In the genomic region with DNA sequence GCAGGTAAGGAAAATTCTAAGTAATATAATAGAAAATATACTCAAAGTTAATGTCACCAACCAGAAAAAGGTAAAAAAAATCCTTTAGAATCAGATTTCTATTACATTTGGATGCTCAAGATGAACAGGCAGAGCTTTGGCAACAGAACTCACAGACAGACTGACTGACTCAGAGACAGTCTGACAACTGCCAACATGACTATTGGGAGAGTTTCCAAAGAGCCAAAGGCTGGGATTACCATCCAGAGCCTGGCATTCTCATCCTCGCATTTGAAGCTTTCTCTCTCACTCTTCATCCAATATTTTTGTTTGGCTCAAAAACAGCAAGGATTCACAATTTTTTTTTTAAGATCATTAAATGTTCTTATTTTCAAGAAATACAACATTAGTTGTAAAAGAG, we compare ENCODE assay signal across 19 mouse cellular contexts.
DNase-seq lines count a peak whose midpoint lies in the region; ATAC-seq and TF ChIP-seq lines count a peak whose summit lies in the region.
"Had no signal": no experiment of that assay in that cellular context is flagged by ENCODE, and none has a peak within 500 bp of the region (broad histone marks: within the 10 kb centered on the region; RNA-seq: fewer than 3 reads in every experiment).

No protein-coding gene starts in this region.

- TF ChIP-seq EP300 in liver, postnatal 0 days (IDR thresholded peaks at IDR 0.05; ENCODE audit: low read depth) = no peak

- H3K27me3 ChIP-seq in liver, postnatal 0 days (ENCODE audit: insufficient read depth, low read length) = no peaks in the 10 kb centered on the region
- H3K27me3 ChIP-seq: CH12.LX; limb, embryonic 13.5 days; liver, embryonic 15.5 days; midbrain, embryonic 12.5 days had no signal

- no peak overlapping the region for H3K27ac ChIP-seq in liver, postnatal 0 days (ENCODE audit: low read depth)
- H3K27ac ChIP-seq: embryonic facial prominence, embryonic 10.5 days; hindbrain, postnatal 0 days; limb, embryonic 13.5 days; liver, embryonic 15.5 days; midbrain, embryonic 12.5 days had no signal

- H3K4me1 ChIP-seq in liver, postnatal 0 days (ENCODE audit: insufficient read depth) = no peaks in the 10 kb centered on the region
- H3K4me1 ChIP-seq: limb, embryonic 13.5 days; liver, embryonic 15.5 days; midbrain, embryonic 12.5 days had no signal

- no peak for TF ChIP-seq CTCF in liver, postnatal 0 days (IDR thresholded peaks at IDR 0.05; ENCODE audit: low read depth)

- H3K36me3 ChIP-seq in liver, postnatal 0 days (replicated peaks; ENCODE audit: insufficient read depth, low read length) = 0 out of 2 replicates have a peak, but pooled peaks cover 4% of the 10 kb centered on the region
- H3K36me3 ChIP-seq: embryonic facial prominence, embryonic 10.5 days; limb, embryonic 13.5 days; liver, embryonic 15.5 days; midbrain, embryonic 12.5 days had no signal

- no peak for ATAC-seq in liver, postnatal 0 days
- ATAC-seq: hindbrain, postnatal 0 days; intestine, postnatal 0 days; lung, postnatal 0 days had no signal

- H3K9me3 ChIP-seq in liver, postnatal 0 days (ENCODE audit: low read length) = no peaks in the 10 kb centered on the region
- H3K9me3 ChIP-seq: embryonic facial prominence, embryonic 10.5 days; limb, embryonic 13.5 days; liver, embryonic 15.5 days; midbrain, embryonic 12.5 days had no signal

- DNase-seq in cerebellum, postnatal 14 days = peak; percentile 57 to 72
- DNase-seq in cerebellum, adult 11-12 months = no peak
- peak; percentile 14 for DNase-seq in NIH3T3 (ENCODE audit: low read depth)
- DNase-seq in gonadal fat pad, adult 2 months (ENCODE audit: low read depth) = peak; percentile 20
- peak; percentile 15 to 25 for DNase-seq in layer of hippocampus, postnatal 10 days (ENCODE audit: low spot score in 2 of 2)
- no peak for DNase-seq in thymus, postnatal 4 days
- no peak for DNase-seq in liver, postnatal 0 days
- DNase-seq: adrenal gland, adult 2 months; gastrocnemius, postnatal 10 days; heart, adult 18-20 months; thymus, postnatal 14 days had no signal

- 76% methylated on average over 1 of the region's 1 CpGs for WGBS in liver, postnatal 0 days (ENCODE audit: insufficient replicate concordance)

- H3K4me3 ChIP-seq in liver, postnatal 0 days (ENCODE audit: low read depth, low read length) = no peak overlapping the region
- H3K4me3 ChIP-seq: embryonic facial prominence, embryonic 10.5 days; limb, embryonic 13.5 days; liver, embryonic 15.5 days; midbrain, embryonic 12.5 days had no signal

- H3K9ac ChIP-seq in liver, postnatal 0 days (replicated peaks) = no peak overlapping the region
- H3K9ac ChIP-seq: limb, embryonic 13.5 days; liver, embryonic 15.5 days; midbrain, embryonic 12.5 days had no signal

- H3K4me2 ChIP-seq in liver, postnatal 0 days (ENCODE audit: low read depth, low read length) = no peak overlapping the region
- H3K4me2 ChIP-seq: limb, embryonic 13.5 days; liver, embryonic 15.5 days; midbrain, embryonic 12.5 days had no signal

Comparison
In these comparisons a context has a peak if more than half of its experiments do, and no peak if none do; other contexts are left out.
1. DNase-seq: peak in cerebellum, postnatal 14 days (2 of 2), NIH3T3 (single experiment), gonadal fat pad, adult 2 months (single experiment) and layer of hippocampus, postnatal 10 days (2 of 2); none in cerebellum, adult 11-12 months (single experiment), thymus, postnatal 4 days (single experiment) and liver, postnatal 0 days (single experiment).